Mouse (Mus musculus) forebrain, embryonic 13.5 days (tissue): ENCODE results near the gene Tada3. TPM values are rescaled to one million over a fixed set of nuclear protein-coding genes. Genes with fewer than 3 reads are reported as not detected.

Experiments
- ATAC-seq: fragments of 200-750 bp; cut with Nextera tagmentation; 2 replicates; pipeline ENCODE4 v1.8.0; 2017
- H3K27ac ChIP-seq: fragments of 300-500 bp; sonication (generic); 2 replicates; pipeline ENCODE4 v1.5.1; 2015; ENCODE audit warnings: inconsistent platforms, mild to moderate bottlenecking, moderate library complexity
- H3K27me3 ChIP-seq: fragments of 300-500 bp; sonication (generic); 2 replicates; pipeline ENCODE4 v1.6.1; 2015; ENCODE audit warnings: mild to moderate bottlenecking, inconsistent platforms
- H3K36me3 ChIP-seq: fragments of 300-500 bp; sonication (generic); 2 replicates; pipeline ENCODE4 v1.6.1; 2015; ENCODE audit warnings: mild to moderate bottlenecking, inconsistent platforms; ENCODE audit not compliant: poor library complexity, severe bottlenecking
- H3K4me1 ChIP-seq: fragments of 300-500 bp; sonication (generic); 2 replicates; pipeline ENCODE4 v1.6.1; 2015; ENCODE audit warnings: inconsistent platforms
- H3K4me2 ChIP-seq: fragments of 300-500 bp; sonication (generic); 2 replicates; pipeline ENCODE4 v1.6.1; 2015; ENCODE audit warnings: inconsistent platforms, mild to moderate bottlenecking, moderate library complexity
- H3K4me3 ChIP-seq: fragments of 300-500 bp; sonication (generic); 2 replicates; pipeline ENCODE4 v1.5.1; 2015; ENCODE audit warnings: mild to moderate bottlenecking, inconsistent platforms
- H3K9ac ChIP-seq: fragments of 300-500 bp; sonication (generic); 2 replicates; pipeline ENCODE4 v1.6.1; 2015; ENCODE audit warnings: mild to moderate bottlenecking, inconsistent platforms
- H3K9me3 ChIP-seq: fragments of 300-500 bp; sonication (generic); replicated peaks from 2 replicates; pipeline ENCODE4 v1.6.1; 2016; ENCODE audit warnings: inconsistent platforms
- WGBS: fragments of 180-500 bp; shearing (Covaris S2); methylation state at CpG from one replicate; pipeline ENCODE4 v1.1.7; 2015; 5-methylcytosine and 5-hydroxymethylcytosine counted together
- polyA plus RNA-seq: library from polyadenylated mRNA; unstranded; fragments of >200 nt; fragmentation: Nextera tagmentation; extraction: Ambion mirVana; gene quantifications from 2 replicates; pipeline ENCODE4 v1.2.1, GENCODE M21; 2015

Gene Tada3
- 65.4 and 70.6 TPM in 2 replicates for polyA plus RNA-seq

- peaks cover 24% of the 10 kb centered on the region for H3K4me1 ChIP-seq
- peak within 1 kb of the TSS; percentile 99 for H3K4me3 ChIP-seq
- H3K27me3 ChIP-seq: no peaks in the 10 kb centered on the region
- peak; percentile 96 for ATAC-seq
- WGBS: under 1% methylated on average over 60 of the region's 61 CpGs
- no peaks in the 10 kb centered on the region for H3K9me3 ChIP-seq
- peaks cover 56% of the 10 kb centered on the region for H3K36me3 ChIP-seq
- H3K27ac ChIP-seq: peak within 1 kb of the TSS; percentile 93
- H3K9ac ChIP-seq: peak within 1 kb of the TSS; percentile 98
- H3K4me2 ChIP-seq: peak within 1 kb of the TSS; percentile 99
Measured at GRCm38 (mm10) chr6:113377496-113378385, at the start of gene Tada3, which contains the start of gene Arpc4. TSS of gene Tada3 (minus strand) at chr6:113377883. TSS of gene Arpc4 (plus strand) at chr6:113378115.

- Histone ChIP-seq H3K9me3 (peaks cover 5% of the 10 kb centered on the region), H3K36me3 (no peaks in the 10 kb centered on the region), H3K27ac (no peak overlapping the region), H3K4me2 (no peak overlapping the region), H3K4me3 (no peak overlapping the region), H3K9ac (no peak overlapping the region), H3K4me1 (no peaks in the 10 kb centered on the region), H3K27me3 (0 out of 2 replicates have a peak, but pooled peaks cover 5% of the 10 kb centered on the region)
- WGBS: 68% methylated on average over 3 of the region's 3 CpGs
- no peak for ATAC-seq
Measured at GRCm38 (mm10) chr6:113427397-113427796, 49.7 kb upstream of the Tada3 start.

- WGBS: 91% methylated on average over 4 of the region's 4 CpGs
Measured at GRCm38 (mm10) chr6:113426696-113427095, 49.0 kb upstream of the Tada3 start.

GRCm38 (mm10) chr6:113424187-113424586 is 46.5 kb upstream of the Tada3 start:
- Histone ChIP-seq H3K9me3 (peaks cover 5% of the 10 kb centered on the region), H3K36me3 (no peaks in the 10 kb centered on the region), H3K4me3 (no peak overlapping the region), H3K9ac (no peak overlapping the region), H3K27ac (no peak overlapping the region), H3K4me1 (no peaks in the 10 kb centered on the region), H3K27me3 (0 out of 2 replicates have a peak, but pooled peaks cover 5% of the 10 kb centered on the region), H3K4me2 (no peak overlapping the region)
- WGBS: 83% methylated on average over 7 of the region's 7 CpGs
- no peak for ATAC-seq

More at GRCm38 (mm10) chr6:113426696-113427095, 49.0 kb upstream of the Tada3 start:
- Histone ChIP-seq H3K4me2 (no peak overlapping the region), H3K4me1 (no peaks in the 10 kb centered on the region), H3K4me3 (no peak overlapping the region), H3K9me3 (peaks cover 5% of the 10 kb centered on the region), H3K9ac (no peak overlapping the region), H3K27ac (no peak overlapping the region), H3K27me3 (0 out of 2 replicates have a peak, but pooled peaks cover 5% of the 10 kb centered on the region), H3K36me3 (no peaks in the 10 kb centered on the region)
- ATAC-seq: no peak

GRCm38 (mm10) chr6:113423000-113423399 is 45.3 kb upstream of the Tada3 start:
- WGBS: 79% methylated on average over 4 of the region's 4 CpGs
- Histone ChIP-seq H3K4me1 (peaks cover 7% of the 10 kb centered on the region), H3K9me3 (peaks cover 5% of the 10 kb centered on the region), H3K4me3 (no peak overlapping the region), H3K27ac (no peak overlapping the region), H3K36me3 (no peaks in the 10 kb centered on the region), H3K9ac (no peak overlapping the region), H3K4me2 (no peak overlapping the region), H3K27me3 (0 out of 2 replicates have a peak, but pooled peaks cover 5% of the 10 kb centered on the region)
- ATAC-seq: no peak

- WGBS: under 1% methylated on average over 25 of the region's 25 CpGs
- H3K4me1 ChIP-seq: peaks cover 13% of the 10 kb centered on the region
- H3K4me3 ChIP-seq: peak within 1 kb of the TSS; percentile 58
- H3K9me3 ChIP-seq: no peaks in the 10 kb centered on the region
- peak within 1 kb of the TSS; percentile 73 for H3K9ac ChIP-seq
- no peak within 1 kb of the TSS for H3K27ac ChIP-seq
- peak within 1 kb of the TSS; percentile 74 for H3K4me2 ChIP-seq
- no peaks in the 10 kb centered on the region for H3K27me3 ChIP-seq
- H3K36me3 ChIP-seq: peaks cover 24% of the 10 kb centered on the region
- ATAC-seq: peak; percentile 99
Measured at GRCm38 (mm10) chr6:113419199-113419587, 41.5 kb upstream of the Tada3 start, which contains the start of gene Rpusd3. TSS of gene Rpusd3 (minus strand) at chr6:113419340.

GRCm38 (mm10) chr6:113418441-113419198 is 40.9 kb upstream of the Tada3 start:
- H3K27ac ChIP-seq: no peak overlapping the region
- H3K9ac ChIP-seq: peak overlapping the region; percentile 73
- peaks cover 13% of the 10 kb centered on the region for H3K4me1 ChIP-seq
- ATAC-seq: peak; percentile 58
- H3K27me3 ChIP-seq: no peaks in the 10 kb centered on the region
- H3K9me3 ChIP-seq: no peaks in the 10 kb centered on the region
- H3K4me2 ChIP-seq: peak overlapping the region; percentile 74
- peak overlapping the region; percentile 58 for H3K4me3 ChIP-seq
- 14% methylated on average over 16 of the region's 16 CpGs for WGBS
- peaks cover 24% of the 10 kb centered on the region for H3K36me3 ChIP-seq

- H3K9ac ChIP-seq: no peak overlapping the region
- no peak overlapping the region for H3K4me3 ChIP-seq
- peaks cover 30% of the 10 kb centered on the region for H3K36me3 ChIP-seq
- no peak overlapping the region for H3K4me2 ChIP-seq
- no peaks in the 10 kb centered on the region for H3K27me3 ChIP-seq
- H3K9me3 ChIP-seq: no peaks in the 10 kb centered on the region
- whole genome bisulfite sequencing: 83% methylated on average over 5 of the region's 5 CpGs
- H3K27ac ChIP-seq: no peak overlapping the region
- no peak for ATAC-seq
- H3K4me1 ChIP-seq: peaks cover 13% of the 10 kb centered on the region
Measured at GRCm38 (mm10) chr6:113416416-113416815, 38.7 kb upstream of the Tada3 start.

GRCm38 (mm10) chr6:113410001-113410400 is 32.3 kb upstream of the Tada3 start:
- Histone ChIP-seq H3K4me1 (no peaks in the 10 kb centered on the region), H3K4me2 (no peak overlapping the region)

GRCm38 (mm10) chr6:113406683-113407082 is 29.0 kb upstream of the Tada3 start:
- no peaks in the 10 kb centered on the region for H3K4me1 ChIP-seq
- H3K9ac ChIP-seq: no peak overlapping the region
- H3K4me2 ChIP-seq: no peak overlapping the region
- WGBS: 80% methylated on average over 9 of the region's 9 CpGs
- H3K27me3 ChIP-seq: no peaks in the 10 kb centered on the region
- no peak overlapping the region for H3K4me3 ChIP-seq
- ATAC-seq: no peak
- no peak overlapping the region for H3K27ac ChIP-seq
- no peaks in the 10 kb centered on the region for H3K9me3 ChIP-seq
- H3K36me3 ChIP-seq: peaks cover 20% of the 10 kb centered on the region

More at GRCm38 (mm10) chr6:113410001-113410400, 32.3 kb upstream of the Tada3 start:
- Histone ChIP-seq H3K36me3 (peaks cover 31% of the 10 kb centered on the region), H3K9me3 (no peaks in the 10 kb centered on the region), H3K4me3 (no peak overlapping the region), H3K9ac (no peak overlapping the region), H3K27ac (no peak overlapping the region), H3K27me3 (no peaks in the 10 kb centered on the region)
- WGBS: 74% methylated on average over 1 of the region's 1 CpGs
- ATAC-seq: no peak

GRCm38 (mm10) chr6:113405483-113405882 is 27.8 kb upstream of the Tada3 start:
- H3K36me3 ChIP-seq: peaks cover 20% of the 10 kb centered on the region
- 89% methylated on average over 6 of the region's 6 CpGs for WGBS
- no peaks in the 10 kb centered on the region for H3K9me3 ChIP-seq
- no peaks in the 10 kb centered on the region for H3K4me1 ChIP-seq
- no peaks in the 10 kb centered on the region for H3K27me3 ChIP-seq
- H3K4me3 ChIP-seq: no peak overlapping the region
- no peak overlapping the region for H3K27ac ChIP-seq
- ATAC-seq: no peak
- H3K4me2 ChIP-seq: no peak overlapping the region
- no peak overlapping the region for H3K9ac ChIP-seq
